Mouse (Mus musculus) liver, adult 2 months (tissue): ENCODE data around the gene Aaed1. TPM values are rescaled to one million over a fixed set of nuclear protein-coding genes. Genes with fewer than 3 reads are reported as not detected.

Experiments
- DNase-seq: peaks from one replicate; pipeline ENCODE4 v3.0.0-alpha.2; 2011; ENCODE audit warnings: low read depth, low spot score; ENCODE audit errors: extremely low read depth
- H3K27ac ChIP-seq: fragments of 200-500 bp; replicated peaks from 2 replicates; pipeline ENCODE4 v1.5.1; 2012; ENCODE audit warnings: low read depth, mild to moderate bottlenecking, control low read depth, inconsistent platforms, low read length; ENCODE audit not compliant: insufficient read depth
- H3K27me3 ChIP-seq: fragments of 200-500 bp; 2 replicates; pipeline ENCODE4 v1.6.1; 2012; ENCODE audit warnings: mild to moderate bottlenecking, moderate library complexity, low read length, inconsistent platforms; ENCODE audit not compliant: control insufficient read depth, insufficient read depth
- H3K36me3 ChIP-seq: fragments of 200-500 bp; 2 replicates; pipeline ENCODE4 v1.6.1; 2012; ENCODE audit warnings: low read length, inconsistent platforms; ENCODE audit not compliant: control insufficient read depth, insufficient read depth
- H3K4me1 ChIP-seq: fragments of 200-500 bp; 2 replicates; pipeline ENCODE4 v1.6.1; 2011; ENCODE audit warnings: low read length; ENCODE audit not compliant: control insufficient read depth, insufficient read depth
- H3K4me3 ChIP-seq: fragments of 200-500 bp; 2 replicates; pipeline ENCODE4 v1.5.1; 2011; ENCODE audit warnings: low read depth, mild to moderate bottlenecking, control low read depth, low read length, moderate library complexity; ENCODE audit not compliant: insufficient read depth
- H3K79me2 ChIP-seq: fragments of 200-500 bp; 2 replicates; pipeline ENCODE4 v1.6.1; 2012; ENCODE audit warnings: inconsistent platforms, mild to moderate bottlenecking, low read length, moderate library complexity; ENCODE audit not compliant: control insufficient read depth, insufficient read depth
- H3K9ac ChIP-seq: fragments of 200-500 bp; 2 replicates; pipeline ENCODE4 v1.6.1; 2012; ENCODE audit warnings: low read depth, mild to moderate bottlenecking, control low read depth, inconsistent platforms, low read length
- CTCF ChIP-seq: fragments of 200-500 bp; IDR thresholded peaks from 2 replicates; pipeline ENCODE4 v1.5.1; 2011; ENCODE audit warnings: low read depth, low read length, control low read depth
- POLR2A ChIP-seq: fragments of 200-500 bp; IDR thresholded peaks from 2 replicates; pipeline ENCODE4 v1.6.1; 2011; ENCODE audit warnings: low read length, control low read depth; ENCODE audit not compliant: insufficient read depth; ENCODE audit errors: extremely low read depth
- WGBS: fragments of 180-500 bp; shearing (Covaris S2); methylation state at CpG from one replicate; pipeline ENCODE4 v1.1.7; 2018; 5-methylcytosine and 5-hydroxymethylcytosine counted together
- polyA plus RNA-seq: library from polyadenylated mRNA; depleted of rRNA; stranded (reverse); fragments of >200 nt; gene quantifications from 2 replicates; pipeline ENCODE4 v1.2.3, GENCODE M21; 2012; rRNA removed
- total RNA-seq: library from RNA; depleted of rRNA; stranded (reverse); fragments of >200 nt; gene quantifications from 2 replicates; pipeline ENCODE4 v1.2.3, GENCODE M21; 2014; rRNA removed

Aaed1 gene
- total RNA-seq (83.4 and 84.2 TPM in 2 replicates), polyA plus RNA-seq (20.8 and 21.1 TPM in 2 replicates)

DNA sequence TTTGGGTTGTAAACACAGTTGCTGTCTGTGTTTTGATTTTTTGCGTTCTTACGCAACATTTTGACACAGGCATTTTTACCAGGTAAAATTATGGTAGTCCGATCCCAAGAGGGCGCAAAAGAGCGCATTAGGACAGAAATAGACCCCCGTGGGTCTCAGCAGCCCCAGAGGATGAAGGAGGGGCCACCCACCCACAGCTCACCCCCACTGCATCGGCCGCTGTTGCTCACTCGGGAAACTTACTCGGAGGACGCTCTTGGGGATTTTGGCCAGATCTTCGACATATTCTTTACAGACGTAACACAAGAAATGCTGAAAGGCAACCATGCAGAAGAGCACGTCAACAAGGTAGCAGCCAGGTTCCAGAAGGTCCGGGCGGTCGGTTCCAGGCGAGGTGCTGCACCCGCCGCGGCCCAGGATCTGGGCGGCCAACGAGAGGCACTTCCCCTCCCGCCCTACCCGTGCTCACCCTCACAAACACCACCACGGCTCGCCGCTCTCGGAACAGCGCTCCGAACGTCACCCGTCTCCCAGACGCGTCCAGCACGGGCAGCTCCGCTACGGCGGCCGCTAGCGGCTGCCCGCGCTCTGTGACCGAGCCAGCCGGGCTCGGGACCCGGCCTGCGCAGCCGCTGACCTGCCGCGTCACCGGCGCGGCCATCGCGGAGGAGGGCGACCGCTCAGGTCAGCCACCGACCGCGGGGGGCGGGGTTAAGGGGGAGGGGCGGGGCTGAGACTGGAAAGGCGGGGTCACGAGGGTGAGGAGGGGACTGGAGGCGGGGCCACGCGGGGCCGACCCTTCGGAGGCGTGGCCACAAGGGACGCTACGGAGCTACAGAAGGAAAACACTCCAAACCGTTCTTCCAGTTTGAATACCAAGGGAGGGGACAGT is at the start of gene Aaed1:
Aaed1 (minus strand) TSS at position 687 of the 892 bp plus-strand sequence.
- peak; percentile 94 for TF ChIP-seq POLR2A
- TF ChIP-seq CTCF: peak; percentile 32
- Histone ChIP-seq H3K36me3 (peaks cover 6% of the 10 kb centered on the region; the same call in 1 of the 2 replicates), H3K4me3 (peak within 1 kb of the TSS; percentile 66), H3K79me2 (peaks cover 8% of the 10 kb centered on the region; the same call in 1 of the 2 replicates), H3K27ac (peak within 1 kb of the TSS; percentile 99), H3K9ac (peak within 1 kb of the TSS; percentile 75), H3K4me1 (peaks cover 25% of the 10 kb centered on the region), H3K27me3 (no peaks in the 10 kb centered on the region)
- peak; percentile 79 for DNase-seq
- under 1% methylated on average over 73 of the region's 74 CpGs for WGBS

DNA sequence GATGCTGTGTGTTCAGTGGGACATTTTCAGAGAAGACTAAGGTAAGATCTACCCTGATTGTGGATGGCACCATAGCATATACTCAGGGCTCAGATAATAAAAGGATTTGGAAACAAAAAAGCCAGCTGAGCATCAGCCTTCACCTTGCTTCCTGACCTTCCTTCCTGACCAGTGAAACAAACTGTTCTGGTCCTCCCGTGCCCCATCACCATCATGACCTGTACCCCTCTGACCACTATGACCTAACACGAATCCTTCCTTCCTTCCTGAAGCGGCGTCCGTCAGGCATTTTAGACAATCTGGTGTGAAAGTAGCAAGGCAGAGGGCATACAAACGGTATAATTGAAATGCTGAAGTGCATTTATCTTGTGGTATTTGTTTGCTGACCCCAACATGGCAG is 49.6 kb upstream of the Aaed1 start:
- no peak for TF ChIP-seq POLR2A
- no peak for TF ChIP-seq CTCF
- no peak for DNase-seq
- Histone ChIP-seq H3K36me3 (peaks cover 48% of the 10 kb centered on the region), H3K4me1 (peaks cover 20% of the 10 kb centered on the region), H3K4me3 (no peak overlapping the region), H3K27me3 (no peaks in the 10 kb centered on the region), H3K9ac (no peak overlapping the region), H3K79me2 (no peaks in the 10 kb centered on the region), H3K27ac (0 out of 2 replicates have a peak overlapping the region, but pooled peaks have one; percentile 18)
- WGBS: 74% methylated on average over 6 of the region's 6 CpGs

DNA sequence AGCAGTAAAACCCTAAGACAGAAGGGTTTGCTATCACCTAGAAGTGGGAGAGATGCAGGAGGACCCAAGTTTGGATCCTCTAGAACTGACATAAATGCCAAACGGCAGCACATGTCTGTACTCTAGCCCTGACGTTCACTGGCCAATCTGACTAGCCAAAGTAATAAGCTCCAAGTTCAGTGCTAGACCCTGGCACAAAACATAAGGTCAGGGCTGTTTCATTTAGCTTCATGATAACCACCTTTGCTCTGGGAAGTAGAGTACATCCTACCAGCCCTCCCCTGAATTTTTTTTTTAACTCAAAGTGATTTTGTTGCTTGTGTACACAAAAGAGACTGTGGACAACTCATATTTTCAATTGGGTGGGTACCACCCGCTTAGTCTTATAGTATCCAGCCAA is 48.5 kb upstream of the Aaed1 start:
- 49% methylated on average over 3 of the region's 3 CpGs for WGBS
- peak; percentile 79 for DNase-seq
- Histone ChIP-seq H3K9ac (no peak overlapping the region), H3K79me2 (no peaks in the 10 kb centered on the region), H3K4me1 (peaks cover 11% of the 10 kb centered on the region), H3K27me3 (no peaks in the 10 kb centered on the region), H3K4me3 (no peak overlapping the region), H3K27ac (no peak overlapping the region), H3K36me3 (peaks cover 37% of the 10 kb centered on the region)
- TF ChIP-seq POLR2A (no peak), CTCF (no peak)

DNA sequence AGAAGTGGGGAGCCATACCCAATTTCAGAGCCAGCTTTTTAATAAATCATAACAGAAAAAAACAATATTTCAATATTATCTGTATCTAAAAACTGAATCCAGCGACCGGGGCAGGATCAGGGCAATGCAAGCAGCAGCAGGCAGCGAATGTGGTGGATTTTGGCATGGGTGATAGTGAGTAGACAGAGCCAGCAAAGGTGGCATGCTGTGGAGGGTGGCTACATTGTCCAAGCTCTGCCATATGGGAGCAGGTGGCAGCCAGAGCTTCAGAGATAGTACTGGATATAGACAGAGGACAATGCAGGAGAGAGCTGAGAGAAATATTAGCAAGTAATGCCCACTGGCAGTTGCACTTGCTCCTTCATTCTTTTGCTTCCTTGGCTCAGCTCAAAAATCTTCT is 47.2 kb upstream of the Aaed1 start:
- Histone ChIP-seq H3K9ac (no peak overlapping the region), H3K36me3 (peaks cover 26% of the 10 kb centered on the region), H3K79me2 (no peaks in the 10 kb centered on the region), H3K27me3 (no peaks in the 10 kb centered on the region), H3K4me3 (no peak overlapping the region), H3K4me1 (peaks cover 8% of the 10 kb centered on the region), H3K27ac (no peak overlapping the region)
- TF ChIP-seq CTCF: no peak
- TF ChIP-seq POLR2A: no peak
- no peak for DNase-seq
- 92% methylated on average over 3 of the region's 3 CpGs for WGBS

DNA sequence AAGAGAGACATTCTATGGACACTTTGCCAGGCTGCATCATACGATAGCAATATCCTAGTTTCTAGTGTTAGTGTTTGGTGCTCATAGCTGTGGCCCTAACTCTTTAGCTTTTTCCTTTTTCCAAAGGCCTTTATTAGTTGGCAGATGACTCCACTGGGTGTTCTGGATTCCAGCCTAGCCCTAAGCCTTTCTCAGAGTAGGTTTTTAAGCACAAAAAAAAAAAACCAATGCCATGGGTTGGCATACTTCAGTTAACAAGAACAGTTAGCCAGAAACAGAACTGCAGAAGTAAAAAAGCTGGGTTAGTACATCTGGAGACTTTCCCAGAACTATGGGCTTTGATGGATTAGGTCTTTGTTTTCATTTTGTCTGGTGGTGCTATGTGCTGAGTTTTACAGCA is 46.0 kb upstream of the Aaed1 start:
- H3K4me3 ChIP-seq: no peak overlapping the region
- no peak for DNase-seq
- peaks cover 14% of the 10 kb centered on the region for H3K36me3 ChIP-seq
- TF ChIP-seq CTCF (no peak), POLR2A (no peak)
- no peaks in the 10 kb centered on the region for H3K79me2 ChIP-seq
- peaks cover 6% of the 10 kb centered on the region; the same call in 1 of the 2 replicates for H3K4me1 ChIP-seq
- no peak overlapping the region for H3K27ac ChIP-seq
- WGBS: 94% methylated on average over 1 of the region's 1 CpGs
- H3K27me3 ChIP-seq: no peaks in the 10 kb centered on the region
- no peak overlapping the region for H3K9ac ChIP-seq

DNA sequence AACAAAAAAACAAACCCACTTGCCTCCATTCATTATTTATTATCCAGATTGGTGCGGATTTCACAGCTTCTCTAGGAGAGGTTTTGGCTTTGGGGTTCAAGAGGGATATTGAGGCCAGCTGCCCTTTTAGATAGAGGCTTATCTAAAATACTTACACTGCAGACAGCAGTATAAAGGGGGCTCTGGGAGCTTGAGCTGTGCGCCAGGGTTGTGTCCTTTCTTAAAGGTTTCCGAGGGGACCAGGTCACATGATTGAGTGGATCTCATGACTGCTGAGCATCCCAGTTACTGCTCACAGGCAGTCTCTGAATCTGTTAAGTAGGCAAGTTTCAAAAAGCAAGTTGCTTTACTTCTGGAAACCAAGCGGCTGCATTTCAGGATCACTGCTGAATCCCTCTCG is 44.9 kb upstream of the Aaed1 start:
- TF ChIP-seq CTCF (no peak), POLR2A (no peak)
- DNase-seq: no peak
- no peak overlapping the region for H3K27ac ChIP-seq
- H3K4me1 ChIP-seq: peaks cover 3% of the 10 kb centered on the region; the same call in 1 of the 2 replicates
- H3K27me3 ChIP-seq: no peaks in the 10 kb centered on the region
- 82% methylated on average over 5 of the region's 5 CpGs for WGBS
- no peak overlapping the region for H3K4me3 ChIP-seq
- no peaks in the 10 kb centered on the region for H3K79me2 ChIP-seq
- peaks cover 5% of the 10 kb centered on the region for H3K36me3 ChIP-seq
- no peak overlapping the region for H3K9ac ChIP-seq
